Mouse (Mus musculus): ENCODE measurements around the gene Tspoap1.

GRCm38 (mm10) chr11:87715999-87716398 is 44.3 kb upstream of the Tspoap1 start:
- peak; percentile 34; the same call in 1 of the 2 replicates for TF ChIP-seq CTCF (IDR thresholded peaks at IDR 0.05; ENCODE audit: control insufficient read depth, insufficient read depth, low read length)
- no peak for TF ChIP-seq POLR2A (IDR thresholded peaks at IDR 0.05; ENCODE audit: borderline replicate concordance, control insufficient read depth, low read depth, low read length)

All from bone marrow, adult 2 months (tissue).